Mouse (Mus musculus): ENCODE results near the gene Ang2. TPM values are rescaled to one million over a fixed set of nuclear protein-coding genes. Genes with fewer than 3 reads are reported as not detected.

Gene Ang2
- polyA plus RNA-seq, 1 experiment from 2014 or later: not detected

GRCm38 (mm10) chr14:51157072-51157471 is 41.9 kb downstream of the Ang2 start:
- H3K9me3 ChIP-seq (ENCODE audit: control insufficient read depth, low read length): no peaks in the 10 kb centered on the region
- H3K4me3 ChIP-seq (ENCODE audit: low read depth, low read length): no peak overlapping the region
- ATAC-seq (replicated peaks; ENCODE audit: low FRiP score, low TSS enrichment, low read depth) (no peak), DNase-seq (ENCODE audit: low spot score) (no peak)
- no peak overlapping the region for H3K27ac ChIP-seq (ENCODE audit: low read depth)
- H3K4me2 ChIP-seq (ENCODE audit: low read length): no peak overlapping the region
- no peak overlapping the region for H3K9ac ChIP-seq (ENCODE audit: low read length)
- WGBS: 70% methylated on average over 1 of the region's 1 CpGs
- no peaks in the 10 kb centered on the region for H3K36me3 ChIP-seq (ENCODE audit: control insufficient read depth, insufficient read depth, low read length)
- no peaks in the 10 kb centered on the region for H3K27me3 ChIP-seq (replicated peaks; ENCODE audit: control insufficient read depth, insufficient read depth, low read length)
- H3K4me1 ChIP-seq (replicated peaks; ENCODE audit: control insufficient read depth, insufficient read depth, low read length): no peaks in the 10 kb centered on the region

DNA sequence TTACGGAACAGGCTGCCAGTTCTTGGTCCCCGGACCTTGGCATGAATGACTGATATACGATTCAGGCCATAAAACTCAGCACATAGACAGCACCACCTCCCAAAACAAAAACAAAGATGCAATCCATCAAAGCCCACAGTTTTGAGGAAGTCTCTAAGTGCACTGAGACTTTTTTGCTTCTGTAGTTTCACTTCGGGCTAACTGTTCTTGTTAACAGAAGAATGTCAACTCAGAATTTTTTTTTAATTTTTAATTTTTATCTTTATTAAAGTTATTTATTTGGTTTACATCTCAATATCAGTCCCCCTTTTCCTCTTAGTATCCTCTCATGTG is 42.2 kb downstream of the Ang2 start:
- Histone ChIP-seq H3K9ac (ENCODE audit: low read length) (no peak overlapping the region), H3K4me1 (replicated peaks; ENCODE audit: control insufficient read depth, insufficient read depth, low read length) (no peaks in the 10 kb centered on the region), H3K27me3 (replicated peaks; ENCODE audit: control insufficient read depth, insufficient read depth, low read length) (no peaks in the 10 kb centered on the region), H3K36me3 (ENCODE audit: control insufficient read depth, insufficient read depth, low read length) (no peaks in the 10 kb centered on the region), H3K4me3 (ENCODE audit: low read depth, low read length) (no peak overlapping the region), H3K27ac (ENCODE audit: low read depth) (no peak overlapping the region), H3K9me3 (ENCODE audit: control insufficient read depth, low read length) (no peaks in the 10 kb centered on the region), H3K4me2 (ENCODE audit: low read length) (no peak overlapping the region)
- ATAC-seq (replicated peaks; ENCODE audit: low FRiP score, low TSS enrichment, low read depth) (no peak), DNase-seq (ENCODE audit: low spot score) (no peak)
- 42% methylated on average over 4 of the region's 4 CpGs for WGBS

DNA sequence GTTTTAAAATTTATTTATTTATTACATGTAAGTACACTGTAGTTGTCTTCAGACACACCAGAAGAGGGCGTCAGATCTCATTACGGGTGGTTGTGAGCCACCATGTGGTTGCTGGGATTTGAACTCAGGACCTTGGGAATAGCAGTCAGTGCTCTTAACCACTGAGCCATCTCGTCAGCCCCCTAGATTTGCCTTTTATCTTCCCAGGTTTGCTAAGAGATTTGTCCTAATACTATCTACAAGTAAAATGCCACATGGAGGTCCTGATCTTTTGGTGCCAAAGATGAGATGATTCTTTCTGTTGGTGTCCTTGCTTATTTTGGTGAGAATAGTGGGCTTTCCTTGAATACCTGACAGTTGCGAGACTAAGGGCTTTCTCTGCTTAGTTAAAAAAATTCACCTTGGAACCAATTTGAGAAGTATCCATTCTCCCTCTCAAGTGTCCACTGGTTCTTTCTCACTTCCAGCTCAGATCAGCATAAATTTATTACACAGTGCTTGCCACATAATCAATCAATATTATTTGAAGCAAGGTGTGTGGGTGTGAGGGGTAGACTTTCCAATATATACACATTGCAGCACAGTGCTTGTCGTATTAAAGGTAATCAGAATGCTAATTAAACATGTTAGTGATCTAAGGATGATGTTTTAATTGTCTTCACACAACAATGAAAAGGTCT is 42.8 kb downstream of the Ang2 start:
- Histone ChIP-seq H3K9me3 (ENCODE audit: control insufficient read depth, low read length) (no peaks in the 10 kb centered on the region), H3K4me2 (ENCODE audit: low read length) (no peak overlapping the region), H3K9ac (ENCODE audit: low read length) (no peak overlapping the region), H3K27me3 (replicated peaks; ENCODE audit: control insufficient read depth, insufficient read depth, low read length) (no peaks in the 10 kb centered on the region), H3K4me3 (ENCODE audit: low read depth, low read length) (no peak overlapping the region), H3K4me1 (replicated peaks; ENCODE audit: control insufficient read depth, insufficient read depth, low read length) (no peaks in the 10 kb centered on the region), H3K27ac (ENCODE audit: low read depth) (no peak overlapping the region), H3K36me3 (ENCODE audit: control insufficient read depth, insufficient read depth, low read length) (no peaks in the 10 kb centered on the region)
- WGBS: 74% methylated on average over 5 of the region's 5 CpGs
- DNase-seq (ENCODE audit: low spot score) (no peak), ATAC-seq (replicated peaks; ENCODE audit: low FRiP score, low TSS enrichment, low read depth) (no peak)

DNA sequence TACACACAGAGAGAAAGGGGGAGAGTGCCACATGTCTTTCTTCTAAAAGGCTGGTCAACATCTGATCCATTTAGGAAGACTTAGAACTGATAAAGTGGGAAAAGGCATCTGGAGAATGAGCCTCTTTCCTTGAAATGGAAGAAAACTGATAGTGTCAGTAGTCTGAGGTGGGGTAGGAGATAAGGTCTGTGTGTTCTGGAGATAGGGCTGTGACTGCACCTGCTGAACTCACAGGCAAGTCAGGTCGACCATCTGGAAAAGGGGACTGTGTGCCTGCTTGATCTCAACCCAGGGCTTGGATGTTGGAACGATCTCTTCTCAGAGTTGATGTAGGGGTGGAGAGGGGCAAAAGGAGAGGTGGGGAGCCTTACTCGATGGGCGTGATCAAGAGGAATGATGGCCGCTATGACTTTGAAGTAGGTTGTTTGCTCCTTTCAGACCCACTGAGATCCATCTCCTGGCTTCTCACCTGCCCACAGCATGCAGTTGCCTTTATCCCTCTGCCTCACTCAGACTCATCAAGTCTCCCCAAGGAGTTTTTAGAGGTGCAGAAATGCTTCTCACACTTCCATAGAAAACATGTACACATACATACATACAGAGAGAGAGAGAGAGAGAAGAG is 46.6 kb downstream of the Ang2 start:
- Histone ChIP-seq H3K4me1 (replicated peaks; ENCODE audit: control insufficient read depth, insufficient read depth, low read length) (no peaks in the 10 kb centered on the region), H3K9me3 (ENCODE audit: control insufficient read depth, low read length) (no peaks in the 10 kb centered on the region), H3K27me3 (replicated peaks; ENCODE audit: control insufficient read depth, insufficient read depth, low read length) (no peaks in the 10 kb centered on the region), H3K4me2 (ENCODE audit: low read length) (no peak overlapping the region), H3K4me3 (ENCODE audit: low read depth, low read length) (no peak overlapping the region), H3K9ac (ENCODE audit: low read length) (no peak overlapping the region), H3K36me3 (ENCODE audit: control insufficient read depth, insufficient read depth, low read length) (no peaks in the 10 kb centered on the region), H3K27ac (ENCODE audit: low read depth) (no peak overlapping the region)
- no peak for ATAC-seq (replicated peaks; ENCODE audit: low FRiP score, low TSS enrichment, low read depth)
- WGBS: 49% methylated on average over 5 of the region's 5 CpGs
- DNase-seq (ENCODE audit: low spot score): no peak

DNA sequence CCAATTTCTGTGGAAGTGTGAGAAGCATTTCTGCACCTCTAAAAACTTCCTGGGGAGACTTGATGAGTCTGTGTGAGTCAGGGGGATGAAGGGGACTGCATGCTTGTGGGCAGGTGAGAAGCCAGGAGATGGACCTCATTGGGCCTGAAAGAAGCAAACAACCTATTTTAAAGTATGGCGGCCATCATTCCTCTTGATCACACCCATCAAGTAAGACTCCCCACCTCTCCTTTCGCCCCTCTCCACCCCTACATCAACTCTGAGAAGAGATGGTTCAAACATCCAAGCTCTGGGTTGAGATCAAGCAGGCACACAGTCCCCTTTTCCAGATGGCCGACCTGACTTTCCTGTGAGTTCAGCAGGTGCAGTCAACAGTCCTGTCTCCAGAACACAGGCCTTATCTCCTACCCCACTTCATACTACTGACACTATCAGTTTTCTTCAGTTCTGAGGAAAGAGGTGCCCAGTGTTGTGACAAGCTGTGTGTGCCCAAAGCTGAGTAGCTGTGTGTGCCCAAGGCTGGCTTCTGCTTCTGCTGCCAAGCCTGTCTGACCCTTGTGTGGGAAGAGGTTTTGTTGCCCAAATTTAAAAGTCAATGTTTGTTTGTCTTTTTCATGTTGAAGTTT is 48.6 kb downstream of the Ang2 start:
- ATAC-seq (replicated peaks; ENCODE audit: low FRiP score, low TSS enrichment, low read depth): no peak
- H3K4me3 ChIP-seq (ENCODE audit: low read depth, low read length): no peak overlapping the region
- H3K9ac ChIP-seq (ENCODE audit: low read length): no peak overlapping the region
- no peak for DNase-seq (ENCODE audit: low spot score)
- no peaks in the 10 kb centered on the region for H3K9me3 ChIP-seq (ENCODE audit: control insufficient read depth, low read length)
- no peaks in the 10 kb centered on the region for H3K27me3 ChIP-seq (replicated peaks; ENCODE audit: control insufficient read depth, insufficient read depth, low read length)
- no peaks in the 10 kb centered on the region for H3K36me3 ChIP-seq (ENCODE audit: control insufficient read depth, insufficient read depth, low read length)
- 92% methylated on average over 3 of the region's 3 CpGs for WGBS
- no peak overlapping the region for H3K4me2 ChIP-seq (ENCODE audit: low read length)
- no peak overlapping the region for H3K27ac ChIP-seq (ENCODE audit: low read depth)
- no peaks in the 10 kb centered on the region for H3K4me1 ChIP-seq (replicated peaks; ENCODE audit: control insufficient read depth, insufficient read depth, low read length)

DNA sequence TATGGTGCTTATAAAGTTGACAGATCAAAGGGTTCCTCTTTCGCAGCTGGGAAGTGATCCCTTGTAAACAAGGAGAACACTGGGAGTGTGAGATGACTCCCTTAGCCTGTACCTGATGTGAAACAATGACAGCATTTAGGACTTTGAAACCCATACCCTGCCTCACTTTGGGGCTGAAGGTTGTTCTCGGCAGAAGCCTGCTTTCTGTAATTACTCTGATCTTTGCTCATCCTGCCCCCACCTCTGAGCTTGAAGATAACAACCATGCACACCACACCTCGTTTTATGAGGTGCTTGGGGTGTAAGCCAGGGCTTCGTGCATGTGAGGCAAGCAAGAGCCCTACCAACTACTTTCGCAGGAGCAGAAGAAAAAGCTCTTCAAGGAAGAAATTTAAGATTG is 49.8 kb downstream of the Ang2 start:
- no peaks in the 10 kb centered on the region for H3K36me3 ChIP-seq (ENCODE audit: control insufficient read depth, insufficient read depth, low read length)
- no peaks in the 10 kb centered on the region for H3K9me3 ChIP-seq (ENCODE audit: control insufficient read depth, low read length)
- no peak overlapping the region for H3K9ac ChIP-seq (ENCODE audit: low read length)
- 0 out of 2 replicates have a peak overlapping the region, but pooled peaks have one; percentile 6 for H3K27ac ChIP-seq (ENCODE audit: low read depth)
- H3K4me2 ChIP-seq (ENCODE audit: low read length): no peak overlapping the region
- H3K4me3 ChIP-seq (ENCODE audit: low read depth, low read length): no peak overlapping the region
- no peaks in the 10 kb centered on the region for H3K4me1 ChIP-seq (replicated peaks; ENCODE audit: control insufficient read depth, insufficient read depth, low read length)
- peak; percentile 89 for ATAC-seq (replicated peaks; ENCODE audit: low FRiP score, low TSS enrichment, low read depth)
- no peak for DNase-seq (ENCODE audit: low spot score)
- H3K27me3 ChIP-seq (replicated peaks; ENCODE audit: control insufficient read depth, insufficient read depth, low read length): no peaks in the 10 kb centered on the region
- 17% methylated on average over 5 of the region's 5 CpGs for WGBS

GRCm38 (mm10) chr14:51148006-51148405 is 50.9 kb downstream of the Ang2 start:
- DNase-seq (ENCODE audit: low spot score) (no peak), ATAC-seq (replicated peaks; ENCODE audit: low FRiP score, low TSS enrichment, low read depth) (no peak)
- Histone ChIP-seq H3K27ac (ENCODE audit: low read depth) (no peak overlapping the region), H3K27me3 (replicated peaks; ENCODE audit: control insufficient read depth, insufficient read depth, low read length) (no peaks in the 10 kb centered on the region), H3K4me1 (replicated peaks; ENCODE audit: control insufficient read depth, insufficient read depth, low read length) (no peaks in the 10 kb centered on the region), H3K4me3 (ENCODE audit: low read depth, low read length) (no peak overlapping the region), H3K9ac (ENCODE audit: low read length) (no peak overlapping the region), H3K4me2 (ENCODE audit: low read length) (no peak overlapping the region), H3K9me3 (ENCODE audit: control insufficient read depth, low read length) (no peaks in the 10 kb centered on the region), H3K36me3 (ENCODE audit: control insufficient read depth, insufficient read depth, low read length) (no peaks in the 10 kb centered on the region)
- 53% methylated on average over 3 of the region's 3 CpGs for WGBS

DNA sequence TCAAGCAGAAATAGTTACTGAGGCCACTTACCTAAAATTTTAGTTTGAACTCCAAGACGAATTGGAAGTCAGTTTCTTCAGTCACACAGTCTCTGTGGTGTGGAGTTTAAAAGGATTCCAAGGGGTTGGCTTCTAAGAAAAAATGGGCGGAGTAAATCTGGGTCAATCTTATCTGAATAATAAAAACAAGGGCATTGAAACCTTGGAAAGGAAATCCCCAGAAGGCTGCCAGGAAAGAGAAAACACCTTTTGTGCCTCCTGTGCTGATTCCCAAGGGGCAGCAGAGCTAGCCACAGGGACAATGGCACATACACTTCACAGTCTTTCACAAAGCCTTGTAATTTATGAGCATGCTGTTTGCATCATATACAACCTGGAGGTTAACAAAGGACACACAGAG is 52.3 kb downstream of the Ang2 start, which contains the start of gene Rnase1:
Rnase1 (minus strand) TSS at position 101 of the 400 bp plus-strand sequence.
- H3K4me2 ChIP-seq (ENCODE audit: low read length): no peak within 1 kb of the TSS
- H3K27me3 ChIP-seq (replicated peaks; ENCODE audit: control insufficient read depth, insufficient read depth, low read length): no peaks in the 10 kb centered on the region
- no peaks in the 10 kb centered on the region for H3K36me3 ChIP-seq (ENCODE audit: control insufficient read depth, insufficient read depth, low read length)
- H3K27ac ChIP-seq (ENCODE audit: low read depth): no peak within 1 kb of the TSS
- no peaks in the 10 kb centered on the region for H3K4me1 ChIP-seq (replicated peaks; ENCODE audit: control insufficient read depth, insufficient read depth, low read length)
- ATAC-seq (replicated peaks; ENCODE audit: low FRiP score, low TSS enrichment, low read depth) (no peak), DNase-seq (ENCODE audit: low spot score) (no peak)
- H3K9me3 ChIP-seq (ENCODE audit: control insufficient read depth, low read length): no peaks in the 10 kb centered on the region
- H3K4me3 ChIP-seq (ENCODE audit: low read depth, low read length): no peak within 1 kb of the TSS
- WGBS: 60% methylated on average over 2 of the region's 2 CpGs
- H3K9ac ChIP-seq (ENCODE audit: low read length): no peak within 1 kb of the TSS

GRCm38 (mm10) chr14:51145521-51145920 is 53.4 kb downstream of the Ang2 start:
- Histone ChIP-seq H3K27me3 (replicated peaks; ENCODE audit: control insufficient read depth, insufficient read depth, low read length) (no peaks in the 10 kb centered on the region), H3K4me1 (replicated peaks; ENCODE audit: control insufficient read depth, insufficient read depth, low read length) (no peaks in the 10 kb centered on the region), H3K4me3 (ENCODE audit: low read depth, low read length) (no peak overlapping the region), H3K36me3 (ENCODE audit: control insufficient read depth, insufficient read depth, low read length) (no peaks in the 10 kb centered on the region), H3K4me2 (ENCODE audit: low read length) (no peak overlapping the region), H3K9me3 (ENCODE audit: control insufficient read depth, low read length) (no peaks in the 10 kb centered on the region), H3K27ac (ENCODE audit: low read depth) (no peak overlapping the region), H3K9ac (ENCODE audit: low read length) (no peak overlapping the region)
- WGBS: 76% methylated on average over 6 of the region's 6 CpGs
- no peak for DNase-seq (ENCODE audit: low spot score)
- no peak for ATAC-seq (replicated peaks; ENCODE audit: low FRiP score, low TSS enrichment, low read depth)
